Mouse (Mus musculus) telencephalon, adult 2 months (tissue): ENCODE data around the gene Efcab6.

Experiments used
- DNase-seq: peaks from one replicate; pipeline ENCODE4 v3.0.0-alpha.2; 2011; ENCODE audit warnings: low read depth, low spot score

Efcab6 gene

DNA sequence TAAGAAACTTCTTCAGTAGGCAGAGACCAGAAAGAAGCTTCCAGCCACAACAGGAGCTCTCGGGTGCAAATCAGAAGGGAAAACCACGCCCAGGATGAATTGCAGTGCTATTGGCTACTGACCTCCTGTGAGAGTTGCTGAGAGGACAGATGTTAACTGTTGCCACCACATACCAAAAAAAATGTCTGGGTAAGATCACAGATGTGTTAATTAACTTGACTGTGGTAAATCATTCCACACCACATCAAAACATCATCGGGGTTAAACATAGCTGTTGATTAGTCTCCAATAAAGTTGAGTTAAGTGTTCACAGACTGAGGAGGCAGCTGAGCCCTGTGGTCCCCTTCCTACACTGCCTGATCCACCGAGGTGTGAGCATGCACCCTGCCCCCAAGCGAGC is 88.1 kb downstream of the Efcab6 start:
- no peak for DNase-seq

DNA sequence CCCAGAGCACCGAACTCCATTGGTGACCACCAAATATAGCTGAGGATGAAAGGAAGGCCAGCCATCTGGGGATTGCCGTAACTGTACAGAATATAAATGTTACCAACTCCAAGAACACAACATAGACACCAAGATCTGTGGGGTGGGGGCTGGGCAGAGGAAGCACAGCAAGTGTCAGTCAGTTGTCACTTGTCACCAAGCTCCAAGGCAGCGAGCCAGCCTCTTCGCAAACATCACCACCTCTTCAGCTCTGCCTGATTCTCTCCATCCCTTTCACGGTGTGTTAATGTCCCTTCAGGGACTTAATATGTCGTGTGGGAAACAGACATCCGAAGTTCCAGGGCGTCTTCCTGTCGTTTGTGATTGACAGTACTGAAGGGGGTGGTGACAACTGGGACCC is 93.0 kb downstream of the Efcab6 start:
- no peak for DNase-seq

DNA sequence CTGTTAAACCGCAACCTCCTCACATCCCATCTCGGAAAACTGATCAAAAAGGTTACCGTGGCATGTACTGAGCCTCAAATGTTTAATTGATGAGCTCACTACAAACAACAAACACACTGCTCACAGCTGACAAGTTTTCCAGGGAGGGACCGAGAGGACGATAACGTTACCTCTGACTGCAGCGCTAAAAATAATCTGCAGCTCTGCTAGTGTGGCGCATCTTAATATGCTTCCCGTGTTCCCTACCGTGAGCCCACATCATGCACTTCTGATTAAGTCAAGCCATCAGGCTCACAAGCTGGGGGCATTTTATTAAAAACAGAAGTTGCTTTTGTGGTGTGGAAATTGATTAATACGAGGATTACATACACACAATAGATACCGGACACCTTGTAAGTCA is 97.4 kb downstream of the Efcab6 start:
- DNase-seq, result no peak

- DNase-seq, result no peak
Observed at GRCm38 (mm10) chr15:83965126-83965525, 100.1 kb downstream of the Efcab6 start.

DNA sequence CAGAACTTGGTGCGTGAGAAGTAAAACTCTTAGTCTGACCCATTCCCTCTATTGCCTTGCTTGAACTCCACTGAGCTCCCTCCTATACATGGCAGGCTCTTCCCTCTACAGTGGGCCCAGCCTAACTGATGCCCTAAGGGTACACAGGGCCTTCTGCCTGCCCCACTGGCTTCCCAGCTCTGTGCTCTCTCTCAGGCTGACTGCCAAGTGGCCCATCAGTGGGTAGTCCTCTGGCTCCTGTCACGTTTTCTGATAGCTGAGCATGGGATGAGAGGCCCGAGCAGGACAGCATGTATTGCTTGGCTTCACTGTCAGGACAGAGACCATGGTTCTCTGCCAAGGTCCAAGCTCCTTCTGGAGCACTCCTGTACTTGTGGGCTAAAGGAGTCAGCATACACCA is 106.8 kb downstream of the Efcab6 start:
- no peak for DNase-seq

DNA sequence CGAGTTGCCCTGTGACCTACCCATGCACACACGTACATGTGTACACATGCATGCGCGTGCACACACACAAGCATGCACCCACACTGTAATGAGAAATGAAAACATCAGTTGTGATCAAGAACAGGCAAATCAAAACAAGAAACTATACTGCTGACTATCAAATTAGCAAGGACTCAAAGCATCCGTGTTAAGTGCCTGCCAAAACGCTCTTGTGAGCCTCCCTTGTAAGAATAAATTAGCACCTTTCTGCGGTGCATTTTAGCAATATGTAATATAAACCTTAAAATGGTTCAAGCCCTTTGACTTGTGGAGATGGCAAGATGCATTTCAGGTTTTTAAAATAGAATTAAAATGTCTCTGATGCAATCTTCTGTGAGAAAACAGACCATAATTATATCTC is 108.2 kb downstream of the Efcab6 start:
- peak; percentile 21 for DNase-seq

GRCm38 (mm10) chr15:83955948-83956707 is 109.1 kb downstream of the Efcab6 start:
- no peak for DNase-seq

DNA sequence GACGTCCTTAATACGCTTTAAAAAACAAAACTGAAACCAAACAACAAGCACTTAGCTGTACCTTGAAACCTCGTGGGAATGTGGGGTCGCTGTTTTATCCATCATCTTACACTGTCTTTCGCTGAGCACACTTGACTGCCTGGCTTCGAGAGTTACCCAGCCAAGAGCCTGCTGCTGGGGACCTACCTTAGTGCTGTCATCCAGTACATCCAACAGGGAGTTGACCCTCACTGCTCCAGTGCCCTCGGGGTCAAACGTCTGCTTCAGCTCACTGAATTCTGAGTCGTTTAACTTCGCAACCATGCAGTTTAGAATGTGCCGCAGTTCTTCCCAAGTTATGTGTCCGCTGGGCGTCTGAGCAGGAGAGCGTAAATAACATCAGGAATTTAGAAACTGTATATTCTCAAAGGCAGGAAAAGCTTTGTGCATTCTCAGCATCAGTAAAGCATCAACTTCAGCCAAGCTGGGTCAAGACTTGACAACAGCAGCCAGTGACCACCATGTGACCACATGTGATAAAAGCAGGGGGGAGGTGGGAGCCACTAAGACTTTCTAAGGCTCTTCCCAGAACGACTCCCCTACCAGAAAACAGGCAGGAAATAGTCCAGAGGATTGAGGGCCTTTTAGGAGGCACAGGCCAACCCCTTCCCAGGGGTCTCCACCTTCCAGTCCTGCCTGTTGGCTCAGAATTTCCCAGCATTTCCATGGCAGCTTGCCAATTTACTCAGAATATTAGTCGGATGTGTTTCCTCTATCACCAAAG is 115.3 kb downstream of the Efcab6 start:
- DNase-seq, result no peak

DNA sequence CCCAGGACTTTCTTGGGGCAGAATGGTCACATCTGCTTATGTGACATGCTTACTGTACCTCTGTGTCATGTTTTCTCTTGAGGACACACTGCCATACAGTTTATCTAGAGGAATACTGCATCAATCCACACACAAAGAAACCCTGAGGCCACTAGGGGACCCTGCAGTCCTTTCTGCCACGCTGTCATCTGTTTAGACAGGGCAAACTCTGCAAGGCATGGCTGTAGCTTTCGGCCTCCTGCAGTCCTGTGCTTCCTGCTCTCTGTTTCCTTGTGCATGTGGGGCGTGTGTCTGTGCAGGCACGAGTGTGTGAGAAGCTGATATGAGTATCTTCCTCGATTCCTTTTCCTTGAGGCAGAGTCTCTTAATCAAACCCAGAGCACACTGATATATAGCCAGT is 125.5 kb downstream of the Efcab6 start:
- no peak for DNase-seq

- DNase-seq, result no peak
Observed at GRCm38 (mm10) chr15:83938466-83938865, 126.7 kb downstream of the Efcab6 start.

GRCm38 (mm10) chr15:83936506-83936905 is 128.7 kb downstream of the Efcab6 start:
- no peak for DNase-seq

GRCm38 (mm10) chr15:83934816-83935215 is 130.4 kb downstream of the Efcab6 start:
- DNase-seq, result no peak

GRCm38 (mm10) chr15:83925338-83925737 is 139.8 kb downstream of the Efcab6 start:
- DNase-seq, result no peak

DNA sequence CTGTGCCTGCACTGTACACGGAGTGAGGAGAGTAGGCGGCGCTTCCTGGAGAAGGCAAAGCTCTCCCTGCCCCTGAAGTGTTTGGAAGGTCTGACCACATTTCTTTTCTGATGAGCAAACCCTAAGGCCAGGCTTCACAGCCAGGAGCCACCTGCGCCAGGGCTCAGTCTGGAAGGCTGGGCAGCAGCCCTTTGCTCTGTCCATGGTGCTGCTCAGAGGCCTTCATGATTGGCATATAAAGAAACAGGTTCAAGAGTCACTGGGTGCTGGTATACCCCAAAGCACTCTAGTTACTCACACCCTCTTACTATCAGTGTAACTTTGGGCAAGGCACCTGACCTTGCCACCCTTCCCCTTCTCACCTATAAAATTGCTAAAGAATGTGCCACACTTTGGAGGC is 140.5 kb downstream of the Efcab6 start:
- DNase-seq, result no peak

DNA sequence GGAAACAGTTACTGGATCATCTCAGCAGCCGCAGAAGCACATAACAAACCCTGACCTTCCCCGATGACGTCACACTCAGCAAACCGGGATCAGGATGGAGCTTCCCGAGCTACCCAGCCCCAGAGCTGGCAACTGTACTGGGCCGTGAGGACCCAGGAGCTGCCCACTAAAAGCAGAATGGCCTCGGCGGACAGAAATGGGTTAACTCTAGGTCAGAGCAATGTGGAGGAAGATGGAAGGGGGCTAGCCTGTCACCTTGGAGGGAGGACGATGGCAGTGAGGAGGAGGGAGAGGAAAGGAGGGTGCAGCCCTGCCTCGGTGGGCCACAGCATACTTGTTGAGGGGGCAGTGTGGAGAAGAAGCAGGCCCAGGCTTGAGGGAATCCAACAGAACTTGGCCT is 149.8 kb downstream of the Efcab6 start:
- DNase-seq, result no peak

DNA sequence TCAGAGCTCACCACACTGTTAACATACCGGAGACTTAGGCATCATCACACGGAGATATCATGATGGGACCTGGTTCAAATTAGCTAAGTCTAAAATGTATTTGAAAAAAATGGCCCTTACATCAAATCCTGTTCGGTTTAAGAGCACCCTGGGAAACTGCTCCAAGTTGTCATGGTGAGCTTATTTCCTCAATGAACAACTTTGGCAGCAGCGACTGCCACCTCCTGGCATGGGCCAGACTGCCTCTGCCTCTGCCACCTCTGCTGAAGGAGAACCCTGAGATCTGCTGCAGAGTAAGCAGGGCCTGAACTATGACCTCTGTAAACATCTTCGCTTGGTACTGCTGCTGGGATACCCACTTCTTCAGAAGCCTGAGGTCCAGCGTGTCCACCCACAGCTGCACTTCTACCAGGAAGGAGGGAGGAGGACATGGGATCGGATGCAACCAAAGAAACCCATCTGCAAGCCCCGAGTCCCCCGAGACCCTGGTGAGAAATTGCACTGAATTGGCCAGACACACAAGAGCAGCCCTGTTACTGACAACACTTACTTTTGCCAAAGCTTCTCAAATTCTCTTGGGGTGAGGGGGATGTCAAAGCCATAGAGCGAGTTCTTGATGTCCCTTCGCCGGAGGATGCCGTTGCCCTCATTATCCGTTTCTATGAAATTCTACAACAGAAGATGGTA is 152.0 kb downstream of the Efcab6 start:
- no peak for DNase-seq

GRCm38 (mm10) chr15:83906472-83906871 is 158.7 kb downstream of the Efcab6 start:
- peak; percentile 62 for DNase-seq

GRCm38 (mm10) chr15:83897286-83897685 is 167.9 kb downstream of the Efcab6 start:
- DNase-seq, result peak; percentile 73

GRCm38 (mm10) chr15:83896011-83896410 is 169.2 kb downstream of the Efcab6 start:
- DNase-seq, result no peak

DNA sequence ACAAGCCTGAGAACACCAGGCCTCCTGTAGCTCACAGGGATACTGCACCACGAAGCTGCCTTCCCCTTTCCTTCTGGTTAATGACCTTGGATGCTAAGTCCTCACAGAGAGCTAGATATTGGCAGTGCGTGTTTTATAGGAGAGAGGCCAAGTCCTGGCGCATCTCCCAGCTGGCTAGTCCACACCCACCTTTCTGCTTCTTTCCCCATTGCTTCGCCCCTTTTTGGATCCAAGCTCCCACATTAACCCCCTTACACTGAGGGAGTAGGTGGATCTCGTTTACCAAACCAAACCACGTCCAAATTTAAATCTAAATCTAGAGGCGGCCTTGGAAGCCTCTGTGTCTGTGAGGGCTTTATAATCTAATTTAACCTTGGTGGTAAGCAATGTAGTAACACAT is 170.9 kb downstream of the Efcab6 start:
- peak; percentile 53 for DNase-seq

GRCm38 (mm10) chr15:83892871-83893270 is 172.3 kb downstream of the Efcab6 start:
- DNase-seq, result no peak

GRCm38 (mm10) chr15:83884291-83884690 is 180.9 kb downstream of the Efcab6 start:
- DNase-seq, result no peak

GRCm38 (mm10) chr15:83883821-83884220 is 181.4 kb downstream of the Efcab6 start:
- no peak for DNase-seq
